Mouse (Mus musculus) myocyte (in vitro differentiated cells): ENCODE data around the gene Zscan22. TPM values are rescaled to one million over a fixed set of nuclear protein-coding genes. Genes with fewer than 3 reads are reported as not detected.
A peak's percentile ranks its signal among the peaks of the same experiment; 100 is the strongest.

Source experiments
- H3K27me3 ChIP-seq: one replicate; pipeline ENCODE4 v1.6.1; 2011; ENCODE audit not compliant: control insufficient read depth, insufficient read depth, insufficient read length
- H3K36me3 ChIP-seq: one replicate; pipeline ENCODE4 v1.6.1; 2011; ENCODE audit not compliant: control insufficient read depth, insufficient read depth
- H3K4me2 ChIP-seq: one replicate; pipeline ENCODE4 v1.6.1; 2011; ENCODE audit warnings: low read depth, control low read depth
- H3K4me3 ChIP-seq: one replicate; pipeline ENCODE4 v1.5.1; 2011; ENCODE audit warnings: mild to moderate bottlenecking, control low read depth, moderate library complexity
- H3K79me2 ChIP-seq: one replicate; pipeline ENCODE4 v1.6.1; 2011; ENCODE audit not compliant: control insufficient read depth, insufficient read depth
- H3ac ChIP-seq: one replicate; pipeline ENCODE4 v1.6.1; 2011; ENCODE audit not compliant: control insufficient read depth, insufficient read length
- CEBPB ChIP-seq: IDR thresholded peaks from 2 replicates; pipeline ENCODE4 v1.6.1; 2011; ENCODE audit warnings: mild to moderate bottlenecking, moderate library complexity; ENCODE audit not compliant: poor library complexity, insufficient read depth, severe bottlenecking
- E2F4 ChIP-seq: IDR thresholded peaks from one replicate; pipeline ENCODE4 v1.6.1; 2011; ENCODE audit warnings: mild to moderate bottlenecking, control low read depth, moderate library complexity; ENCODE audit not compliant: insufficient read depth
- MAX ChIP-seq: IDR thresholded peaks from one replicate; pipeline ENCODE4 v1.6.1; 2011; ENCODE audit warnings: low read depth, mild to moderate bottlenecking, control low read depth
- MYOD1 ChIP-seq, 3 experiments: IDR thresholded peaks; one replicate each; pipeline ENCODE4 v1.6.1; 2011; ENCODE audit warnings: control low read depth in 2 of 3, low read depth in 2 of 3, mild to moderate bottlenecking in 2 of 3, moderate library complexity in 1 of 3; ENCODE audit not compliant: insufficient read length in 2 of 3, control insufficient read depth in 1 of 3
- MYOG ChIP-seq, 3 experiments: IDR thresholded peaks; one replicate each; pipeline ENCODE4 v1.6.1; 2011; ENCODE audit warnings: control low read depth in 2 of 3, low read depth in 2 of 3, mild to moderate bottlenecking in 2 of 3; ENCODE audit not compliant: insufficient read length in 2 of 3, control insufficient read depth in 1 of 3, insufficient read depth in 1 of 3
- POLR2A ChIP-seq: IDR thresholded peaks from one replicate; pipeline ENCODE4 v1.6.1; 2011; ENCODE audit warnings: low read depth, mild to moderate bottlenecking, control low read depth, moderate library complexity; ENCODE audit not compliant: insufficient read length
- POLR2AphosphoS2 ChIP-seq: IDR thresholded peaks from one replicate; pipeline ENCODE4 v1.6.1; 2011; ENCODE audit warnings: low read depth, control low read depth; ENCODE audit not compliant: insufficient read length
- REST ChIP-seq: IDR thresholded peaks from one replicate; pipeline ENCODE4 v1.6.1; 2011; ENCODE audit warnings: mild to moderate bottlenecking, control low read depth, moderate library complexity; ENCODE audit not compliant: insufficient read depth, insufficient read length
- SRF ChIP-seq: IDR thresholded peaks from one replicate; pipeline ENCODE4 v1.6.1; 2011; ENCODE audit warnings: low read depth; ENCODE audit not compliant: control insufficient read depth, insufficient read length
- TCF12 ChIP-seq: IDR thresholded peaks from one replicate; pipeline ENCODE4 v1.6.1; 2011; ENCODE audit warnings: mild to moderate bottlenecking, control low read depth; ENCODE audit not compliant: poor library complexity, insufficient read depth, severe bottlenecking
- TCF3 ChIP-seq: IDR thresholded peaks from one replicate; pipeline ENCODE4 v1.6.1; 2011; ENCODE audit warnings: low read depth, control low read depth; ENCODE audit not compliant: insufficient read length
- USF1 ChIP-seq: IDR thresholded peaks from one replicate; pipeline ENCODE4 v1.6.1; 2011; ENCODE audit warnings: low read depth, mild to moderate bottlenecking, control low read depth, moderate library complexity
- polyA plus RNA-seq: library from polyadenylated mRNA; unstranded; fragments of >200 nt; fragmentation: generic; extraction: Trizol; gene quantifications from one replicate; pipeline ENCODE4 v1.2.1, GENCODE M21; 2012; ENCODE audit warnings: missing spikeins

Gene Zscan22
- polyA plus RNA-seq, 1 experiment = 3.1 TPM

DNA sequence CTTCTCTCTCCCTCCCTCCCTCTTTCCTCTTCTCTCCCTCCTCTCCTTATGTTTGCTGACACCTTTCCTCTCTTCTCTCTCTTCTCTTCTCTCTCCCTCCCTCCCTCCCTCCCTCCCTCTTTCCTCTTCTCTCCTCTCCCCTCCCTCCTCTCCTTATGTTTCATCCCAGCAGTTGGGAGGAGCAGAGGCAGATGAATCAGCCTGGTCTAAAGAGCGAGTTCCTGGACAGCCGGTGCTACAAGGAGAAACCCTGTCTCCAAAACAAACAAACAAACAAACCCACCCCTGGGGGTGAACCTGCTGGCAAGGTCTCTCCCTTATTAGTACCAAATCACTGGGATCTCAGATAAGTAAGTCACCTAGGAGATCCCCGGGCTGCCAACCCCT, 23.7 kb downstream of the Zscan22 start:
- H3K27me3 ChIP-seq = no peaks in the 10 kb centered on the region
- peak overlapping the region; percentile 53 for H3ac ChIP-seq
- peaks cover 29% of the 10 kb centered on the region for H3K36me3 ChIP-seq
- H3K79me2 ChIP-seq = peaks cover 22% of the 10 kb centered on the region
- peak overlapping the region; percentile 81 for H3K4me2 ChIP-seq
- H3K4me3 ChIP-seq = peak overlapping the region; percentile 98
- TF ChIP-seq MAX (no peak), CEBPB (no peak), TCF3 (no peak), E2F4 (no peak), POLR2A (no peak), MYOG (IDR thresholded peaks at IDR 0.05; ENCODE audit: control insufficient read depth in 1 of 3, insufficient read depth in 1 of 3, insufficient read length in 2 of 3, low read depth in 2 of 3) (no peak)

DNA sequence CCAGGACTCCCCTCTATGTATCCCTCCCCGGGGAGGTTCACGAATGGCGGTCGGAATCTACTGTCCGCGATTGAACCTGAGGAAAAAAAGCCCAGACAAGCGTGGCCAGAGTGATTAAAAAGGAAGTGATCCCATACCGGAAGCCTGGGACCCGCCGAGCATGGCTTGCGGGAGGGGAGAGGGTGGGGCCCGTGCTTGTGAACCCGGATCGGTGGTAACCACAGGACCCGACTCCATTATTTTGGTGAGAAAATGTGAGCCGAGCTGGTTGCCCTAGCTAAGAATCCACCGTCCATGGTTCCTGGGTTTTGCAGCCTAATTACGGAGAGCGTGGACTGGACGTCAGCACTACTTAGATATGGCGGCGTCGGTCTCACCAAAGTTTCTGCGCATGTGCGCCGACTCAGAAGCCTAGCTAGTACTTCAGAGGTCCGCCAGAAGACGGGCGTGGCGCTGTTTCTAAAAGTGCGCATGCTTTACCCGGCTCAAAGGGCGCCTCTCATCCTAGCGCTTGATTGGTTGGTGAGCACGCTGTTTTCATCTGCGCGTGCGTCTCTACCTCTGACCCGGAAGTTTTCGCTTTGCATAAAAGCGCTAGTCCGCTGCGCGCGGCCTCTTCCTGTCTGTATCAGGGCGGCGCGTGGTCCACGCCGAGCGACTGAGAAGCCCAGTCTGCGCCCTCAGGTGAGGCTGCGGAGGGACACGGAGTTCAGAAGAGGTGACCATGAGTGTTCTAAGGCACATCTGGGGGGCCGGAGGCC, 24.3 kb downstream of the Zscan22 start, which contains the start of gene Rps5:
Rps5 (plus strand) TSS at position 586 of the 761 bp plus-strand sequence.
- Histone ChIP-seq H3K36me3 (peaks cover 32% of the 10 kb centered on the region), H3K27me3 (no peaks in the 10 kb centered on the region), H3K4me2 (peak within 1 kb of the TSS; percentile 95), H3K79me2 (peaks cover 22% of the 10 kb centered on the region), H3K4me3 (peak within 1 kb of the TSS; percentile 98), H3ac (peak within 1 kb of the TSS; percentile 53)
- TF ChIP-seq TCF3 (no peak), POLR2A (peak; percentile 79), SRF (peak; percentile 36), POLR2AphosphoS2 (peak; percentile 87)

GRCm38 (mm10) chr7:12922729-12923128, 25.1 kb downstream of the Zscan22 start:
- H3ac ChIP-seq = peak overlapping the region; percentile 53

DNA sequence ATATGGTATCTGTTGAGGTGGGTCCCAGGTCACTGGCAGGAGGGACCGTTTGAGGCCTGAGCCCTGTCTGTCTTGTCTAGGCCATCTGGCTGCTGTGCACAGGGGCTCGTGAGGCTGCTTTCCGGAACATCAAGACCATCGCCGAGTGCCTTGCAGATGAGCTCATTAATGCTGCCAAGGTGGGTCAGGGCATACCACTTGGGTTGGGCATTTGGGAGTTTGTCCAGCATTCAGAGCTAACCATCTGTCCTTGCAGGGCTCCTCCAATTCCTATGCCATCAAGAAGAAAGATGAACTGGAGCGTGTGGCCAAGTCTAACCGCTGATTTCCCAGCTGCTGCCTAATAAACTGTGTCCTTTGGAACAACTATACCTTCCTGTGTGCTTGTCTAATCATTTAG, 28.7 kb downstream of the Zscan22 start:
- TF ChIP-seq E2F4 = no peak
- no peak for TF ChIP-seq POLR2AphosphoS2
- TF ChIP-seq CEBPB = no peak
- no peak for TF ChIP-seq SRF
- no peak for TF ChIP-seq REST
- no peak for TF ChIP-seq MYOG (IDR thresholded peaks at IDR 0.05; ENCODE audit: control insufficient read depth in 1 of 3, insufficient read depth in 1 of 3, insufficient read length in 2 of 3, low read depth in 2 of 3)
- TF ChIP-seq TCF12 = no peak
- TF ChIP-seq TCF3 = no peak
- H3K36me3 ChIP-seq = peaks cover 32% of the 10 kb centered on the region
- no peaks in the 10 kb centered on the region for H3K27me3 ChIP-seq
- H3K4me3 ChIP-seq = no peak overlapping the region
- H3K79me2 ChIP-seq = peaks cover 22% of the 10 kb centered on the region
- no peak overlapping the region for H3ac ChIP-seq
- H3K4me2 ChIP-seq = no peak overlapping the region

More at GRCm38 (mm10) chr7:12922729-12923128, 25.1 kb downstream of the Zscan22 start:
- H3K36me3 ChIP-seq = peaks cover 32% of the 10 kb centered on the region
- TF ChIP-seq USF1 (no peak), POLR2AphosphoS2 (no peak), TCF3 (no peak), POLR2A (no peak), E2F4 (no peak), TCF12 (no peak), REST (no peak), MAX (no peak), SRF (no peak), CEBPB (no peak), MYOG (IDR thresholded peaks at IDR 0.05; ENCODE audit: control insufficient read depth in 1 of 3, insufficient read depth in 1 of 3, insufficient read length in 2 of 3, low read depth in 2 of 3) (no peak), MYOD1 (IDR thresholded peaks at IDR 0.05; ENCODE audit: control insufficient read depth in 1 of 3, insufficient read length in 2 of 3, low read depth in 2 of 3) (no peak)
- H3K27me3 ChIP-seq = no peaks in the 10 kb centered on the region
- H3K4me3 ChIP-seq = peak overlapping the region; percentile 98
- H3K79me2 ChIP-seq = peaks cover 22% of the 10 kb centered on the region
- H3K4me2 ChIP-seq = peak overlapping the region; percentile 95

GRCm38 (mm10) chr7:12927191-12927680, 29.6 kb downstream of the Zscan22 start, which contains the start of gene Rnf225:
Gene Rnf225, plus strand, starts transcription at chr7:12927416.
- TF ChIP-seq POLR2AphosphoS2 = peak; percentile 69
- no peak for TF ChIP-seq MAX
- Histone ChIP-seq H3K27me3 (no peaks in the 10 kb centered on the region), H3K4me3 (no peak within 1 kb of the TSS), H3K36me3 (peaks cover 32% of the 10 kb centered on the region), H3K79me2 (peaks cover 21% of the 10 kb centered on the region), H3ac (no peak within 1 kb of the TSS), H3K4me2 (no peak within 1 kb of the TSS)
